Mouse (Mus musculus): ENCODE measurements at regions not wholly inside any gene's neighbourhood (a gene's known extent, or its start where the extent isn't known, plus 50 kb on each side); places are given as distances from the start of the nearest gene placed in this dataset.

DNA sequence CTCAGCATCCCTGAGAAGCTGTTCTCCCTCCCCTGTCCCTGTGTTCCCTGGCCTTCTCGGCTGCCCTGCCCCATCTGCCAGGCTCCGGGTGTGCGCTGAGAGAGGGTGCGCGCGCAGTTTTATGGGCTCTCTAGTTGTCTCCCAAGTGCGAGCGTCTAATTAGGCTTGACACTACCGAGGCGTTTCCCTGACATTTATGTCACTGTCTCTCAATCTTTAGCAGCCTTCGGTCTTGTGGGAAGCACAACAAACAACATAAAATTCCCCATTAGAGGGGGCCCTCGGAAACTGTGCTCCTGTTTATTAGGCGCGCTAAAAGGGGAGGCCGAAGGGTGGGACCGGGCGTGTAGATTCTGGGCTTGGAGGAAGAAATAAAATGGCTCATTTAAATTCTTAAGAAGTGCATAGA, 227.3 kb downstream of the Bcl11a start:
- TF ChIP-seq POLR2A (IDR thresholded peaks at IDR 0.05; ENCODE audit: extremely low read depth, insufficient read depth, low read length) = no peak
- TF ChIP-seq CTCF (IDR thresholded peaks at IDR 0.05; ENCODE audit: low read depth, low read length) = no peak
